Mouse (Mus musculus): Measurements from ENCODE around the gene Pdcd5.

Gene Pdcd5

DNA sequence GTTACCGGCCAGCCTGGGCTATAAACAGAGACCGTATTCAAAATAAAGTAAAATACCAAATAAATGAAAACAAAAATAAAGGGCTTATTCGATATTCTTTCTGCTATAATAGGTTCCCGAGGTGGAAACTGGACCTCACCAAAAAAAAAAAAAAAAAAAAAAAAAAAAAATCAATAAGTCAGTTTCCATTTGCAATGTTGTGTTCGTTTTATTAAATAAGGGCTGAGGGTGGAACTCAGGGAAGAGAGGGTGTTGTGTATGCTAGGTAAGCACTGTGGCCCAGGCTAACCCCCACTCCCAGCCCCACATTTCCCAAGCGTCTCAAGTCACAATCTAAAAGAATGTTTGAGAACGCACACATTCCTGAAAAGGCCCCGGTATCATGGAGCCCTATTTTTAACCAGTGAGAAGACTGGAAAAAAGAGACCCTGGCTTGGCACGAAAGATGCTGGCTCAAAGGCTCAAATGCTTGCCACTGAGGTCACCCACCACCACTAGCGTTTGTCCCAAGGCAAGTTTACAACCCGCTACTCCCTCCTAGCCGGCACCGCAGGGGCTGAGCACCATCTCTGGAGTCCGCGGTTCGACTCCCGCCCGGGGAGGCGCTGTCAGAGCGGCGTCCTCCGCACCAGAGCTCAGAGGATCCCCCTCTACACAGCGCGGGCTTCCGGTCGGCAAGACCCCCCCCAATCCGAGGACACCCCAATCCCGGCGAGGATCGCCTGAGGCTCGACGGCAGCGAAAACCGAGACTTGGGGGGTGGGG is 822 bp downstream of the Pdcd5 start:
- DNase-seq: peak; percentile 10 to 21

DNA sequence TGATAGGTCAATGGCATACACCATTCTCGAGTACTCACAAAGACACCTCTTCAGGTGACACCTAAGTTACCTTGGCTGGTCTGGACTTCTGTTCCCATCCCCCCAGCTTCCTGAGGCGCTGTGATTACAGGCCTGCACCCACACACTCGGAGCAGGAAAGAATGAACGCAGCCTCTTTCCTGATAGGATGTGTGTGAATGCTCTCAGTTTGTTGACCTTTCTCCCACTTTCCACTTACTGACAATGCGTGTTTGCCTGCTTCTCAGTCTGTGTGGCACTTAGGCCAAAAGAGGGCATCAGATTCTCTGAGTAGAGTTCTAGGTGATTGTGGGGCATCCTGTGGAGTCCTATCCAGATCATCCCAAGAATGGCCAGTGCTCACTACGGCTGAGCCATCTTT is 7.2 kb downstream of the Pdcd5 start:
- no peak for DNase-seq

DNA sequence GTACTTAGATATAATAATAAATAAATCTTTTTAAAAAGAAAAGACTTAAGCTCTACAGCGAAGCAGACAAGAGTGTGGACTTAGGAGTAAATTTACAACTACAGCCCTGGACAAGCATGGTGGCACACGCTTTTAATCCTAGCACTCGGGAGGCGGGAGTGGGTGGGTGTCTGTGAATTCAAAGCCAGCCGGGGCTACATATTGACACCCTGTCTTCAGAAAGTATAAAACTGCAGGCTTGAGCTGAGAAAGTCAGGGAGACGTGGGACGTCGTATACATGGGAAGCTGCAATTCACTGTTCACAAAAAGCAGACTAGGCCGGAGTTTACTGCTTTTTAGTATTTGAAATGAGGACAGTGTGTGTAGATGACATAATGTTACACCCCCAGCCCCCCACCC is 10.4 kb downstream of the Pdcd5 start:
- no peak for DNase-seq

DNA sequence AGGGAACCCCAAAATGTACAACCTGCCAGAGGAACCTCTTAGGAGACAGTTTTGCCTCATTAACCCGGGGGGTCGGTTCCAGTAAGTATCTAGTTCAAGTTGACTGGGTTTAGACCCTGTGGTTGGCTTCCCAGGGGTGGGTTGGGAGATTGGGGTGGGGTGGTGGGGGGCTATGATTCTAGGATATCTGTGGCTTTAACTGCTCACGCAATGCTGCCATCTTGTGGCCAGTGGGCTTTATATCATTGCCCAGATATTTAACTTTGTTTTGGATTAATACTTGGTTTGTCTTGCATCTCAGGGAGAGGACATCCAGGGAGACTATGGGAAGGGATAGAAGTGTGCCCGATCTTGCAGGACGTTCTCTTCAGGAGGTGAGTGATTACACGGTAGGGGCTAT is 11.1 kb downstream of the Pdcd5 start:
- DNase-seq: peak; percentile 19 to 31

DNA sequence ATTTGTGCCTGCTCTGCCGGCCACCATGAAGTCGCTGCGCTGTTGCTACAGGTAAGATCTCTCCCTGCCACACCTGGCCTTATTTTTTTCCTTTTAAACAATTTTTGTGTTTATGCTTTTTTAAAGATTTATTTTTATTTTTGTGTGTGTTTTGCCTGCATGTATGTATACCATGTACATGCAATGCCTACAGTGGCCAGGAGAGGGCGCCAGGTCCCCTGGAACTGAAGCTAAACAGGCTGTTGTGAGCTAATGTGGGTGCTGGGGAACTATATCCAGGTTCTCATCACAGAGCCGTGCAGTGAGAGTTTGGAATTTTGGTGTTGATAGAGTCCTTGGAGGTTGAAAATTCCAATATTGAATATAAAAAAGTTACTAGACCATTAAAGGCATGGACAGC is 18.8 kb downstream of the Pdcd5 start:
- DNase-seq: peak; percentile 22 to 24

DNA sequence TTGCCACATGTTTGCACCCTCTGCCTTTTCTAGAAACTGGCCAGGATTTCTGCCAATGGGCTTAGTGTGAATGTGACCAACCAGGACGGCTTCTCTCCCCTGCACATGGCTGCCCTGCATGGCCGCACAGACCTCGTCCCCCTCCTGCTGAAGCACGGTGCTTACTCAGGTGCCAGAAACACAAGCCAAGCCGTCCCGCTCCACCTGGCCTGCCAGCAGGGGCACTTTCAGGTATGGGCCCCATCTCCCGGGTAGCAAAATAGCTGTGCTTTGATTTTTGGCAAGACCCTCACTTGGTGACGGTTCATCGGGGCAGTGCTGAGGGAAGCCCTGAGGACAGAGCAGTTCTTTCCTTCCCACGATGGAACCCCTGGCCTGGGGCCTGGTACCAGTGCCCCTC is 19.9 kb downstream of the Pdcd5 start:
- peak; percentile 42 to 44 for DNase-seq

DNA sequence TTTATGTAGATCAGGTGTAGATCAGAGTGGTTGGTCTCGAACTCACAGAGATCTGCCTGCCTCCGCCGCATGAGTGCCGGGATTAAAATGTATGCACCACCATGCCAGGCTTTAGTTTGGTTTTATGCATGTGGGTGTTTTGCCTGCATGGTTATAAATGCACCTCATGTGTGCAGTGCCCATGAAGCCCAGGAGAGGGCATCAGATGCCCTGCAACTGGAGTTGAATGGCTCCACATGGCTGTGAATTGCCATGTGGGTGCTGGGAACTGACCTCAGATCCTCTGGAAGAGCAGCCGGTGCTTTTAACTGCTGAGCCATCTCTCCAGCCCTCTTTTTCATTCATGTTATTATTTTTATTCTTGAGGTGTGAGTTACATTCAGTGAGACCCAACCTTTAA is 21.3 kb downstream of the Pdcd5 start:
- DNase-seq: no peak

DNA sequence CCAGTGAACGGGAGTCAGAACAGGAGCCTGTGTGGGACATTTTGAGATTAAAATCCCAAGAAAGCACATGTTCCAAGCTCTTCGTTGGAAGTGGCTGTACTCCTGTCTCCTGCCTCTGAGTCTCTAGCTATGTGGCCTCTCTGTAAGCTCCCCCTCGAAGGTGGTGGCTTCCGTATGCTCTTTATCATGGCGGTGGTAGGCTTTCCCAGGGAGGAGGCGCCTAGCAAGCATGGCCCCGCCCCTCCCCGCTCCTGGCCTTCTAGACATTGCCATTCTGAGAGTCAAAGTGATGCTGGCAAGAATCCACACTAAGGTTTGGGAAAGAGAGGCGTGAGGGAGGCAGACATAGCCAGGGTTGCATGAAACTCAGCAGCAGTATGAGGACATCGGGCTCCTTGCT is 24.7 kb downstream of the Pdcd5 start:
- DNase-seq: no peak

DNA sequence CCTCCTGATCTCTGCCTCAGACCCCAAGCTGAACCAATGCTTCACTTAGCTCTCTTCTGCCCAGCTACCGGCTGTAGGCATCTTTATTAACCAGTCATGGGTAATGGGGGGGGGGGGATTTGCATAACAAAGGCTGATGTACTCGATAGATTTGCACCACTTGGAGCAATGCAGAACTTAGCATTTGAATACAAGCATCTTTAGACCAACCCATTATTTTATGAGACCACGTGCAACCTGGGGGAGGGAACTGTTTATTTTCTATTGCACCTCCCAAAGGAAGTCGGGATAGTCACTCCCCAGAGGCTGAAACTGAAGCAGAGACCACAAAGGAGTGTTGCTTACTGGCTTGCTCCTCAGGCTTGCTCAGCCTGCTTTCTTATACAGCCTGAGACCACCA is 29.8 kb downstream of the Pdcd5 start:
- no peak for DNase-seq

DNA sequence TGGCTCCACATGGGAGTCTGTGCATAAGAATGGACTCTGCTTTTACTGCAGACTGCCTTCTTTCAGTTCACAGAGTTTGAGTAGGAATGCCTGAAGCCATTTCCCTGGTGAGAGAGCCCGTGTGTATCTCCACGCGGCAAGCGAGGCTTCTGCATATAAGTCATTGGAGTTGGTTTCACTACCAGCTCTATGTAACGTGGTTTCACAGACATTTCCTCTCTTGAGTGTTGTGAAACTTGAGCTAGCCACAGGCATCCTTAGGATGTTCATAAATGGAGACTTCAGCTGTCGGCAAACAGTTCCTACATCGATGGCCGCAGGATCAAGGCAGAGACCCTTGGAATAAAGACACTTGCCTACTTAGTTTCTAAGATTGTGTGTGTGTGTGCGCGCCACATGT is 38.1 kb downstream of the Pdcd5 start:
- DNase-seq: no peak

DNA sequence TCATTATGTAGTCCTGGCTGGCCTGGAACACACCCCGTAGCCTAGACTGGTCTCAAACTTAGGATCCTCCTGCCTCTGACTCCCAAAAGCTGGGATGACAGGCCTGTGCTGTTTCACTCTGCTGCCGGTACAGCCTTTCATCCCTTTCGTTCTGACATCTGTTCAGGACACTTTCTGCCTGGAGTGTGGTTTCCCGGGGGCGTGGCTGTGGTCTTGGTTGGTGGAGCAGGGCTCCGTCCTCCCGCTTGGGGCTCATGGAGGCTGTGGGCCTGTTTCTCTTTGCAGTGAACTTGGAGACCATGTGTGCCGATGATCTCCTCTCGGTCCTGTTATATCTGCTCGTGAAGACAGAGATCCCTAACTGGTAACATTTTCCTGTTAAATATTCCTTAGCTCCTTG is 40.5 kb downstream of the Pdcd5 start:
- DNase-seq: no peak

DNA sequence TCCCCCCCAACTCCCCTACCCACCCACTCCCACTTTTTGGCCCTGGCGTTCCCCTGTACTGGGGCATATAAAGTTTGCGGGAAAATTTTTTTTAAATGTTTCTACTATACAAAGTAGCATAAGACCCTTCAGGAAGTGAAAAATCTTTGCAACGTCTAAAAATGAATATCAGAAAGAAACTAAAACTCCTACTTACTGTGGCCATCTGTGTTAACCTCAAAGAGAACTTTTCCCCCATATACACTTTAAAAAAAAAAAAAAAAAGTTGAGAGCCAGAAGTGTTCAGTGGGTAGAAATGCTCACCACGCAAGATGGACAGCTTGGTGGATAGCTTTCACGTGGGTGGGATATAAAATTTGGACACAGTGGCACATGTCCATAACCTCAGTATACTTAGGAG is 44.6 kb downstream of the Pdcd5 start:
- DNase-seq: no peak

DNA sequence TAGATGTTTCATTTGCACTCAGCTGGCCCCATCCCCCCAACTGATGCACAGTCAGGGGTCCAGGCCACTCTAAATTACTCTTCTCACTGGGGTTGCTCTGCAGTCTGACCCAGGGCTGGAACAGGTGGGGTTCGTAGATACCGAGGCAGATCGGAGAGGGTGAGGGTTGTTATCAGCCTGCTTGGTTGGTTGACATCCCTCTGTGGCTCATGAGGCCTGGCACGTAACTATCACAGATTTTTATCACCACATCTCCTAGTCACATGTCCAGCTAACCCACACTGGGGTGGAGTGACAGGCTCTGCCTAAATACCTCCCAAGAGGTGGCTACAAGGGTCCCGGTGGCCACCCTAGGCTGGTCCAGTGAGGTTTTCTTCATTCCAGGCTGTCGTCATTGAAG is 46.2 kb downstream of the Pdcd5 start:
- no peak for DNase-seq

DNA sequence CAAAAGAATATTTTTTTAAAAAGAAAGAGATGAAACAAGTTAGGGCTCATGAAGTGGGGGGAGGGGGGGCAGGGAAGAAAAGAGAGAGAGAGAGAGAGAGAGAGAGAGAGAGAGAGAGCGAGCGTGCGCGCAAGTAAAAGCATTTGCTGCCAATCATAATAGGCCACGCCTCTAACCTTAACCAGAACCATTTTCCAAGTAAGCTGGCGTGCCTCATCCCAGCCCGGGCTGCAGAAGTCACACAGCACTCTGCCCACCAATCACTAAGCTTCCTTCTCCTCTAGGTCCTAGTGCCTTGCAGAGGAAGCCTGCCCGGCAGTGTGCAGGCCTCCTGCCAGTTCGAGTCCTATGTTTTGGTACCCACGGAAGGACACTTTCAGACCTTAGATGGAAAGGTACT is 47.3 kb downstream of the Pdcd5 start:
- DNase-seq: no peak

DNA sequence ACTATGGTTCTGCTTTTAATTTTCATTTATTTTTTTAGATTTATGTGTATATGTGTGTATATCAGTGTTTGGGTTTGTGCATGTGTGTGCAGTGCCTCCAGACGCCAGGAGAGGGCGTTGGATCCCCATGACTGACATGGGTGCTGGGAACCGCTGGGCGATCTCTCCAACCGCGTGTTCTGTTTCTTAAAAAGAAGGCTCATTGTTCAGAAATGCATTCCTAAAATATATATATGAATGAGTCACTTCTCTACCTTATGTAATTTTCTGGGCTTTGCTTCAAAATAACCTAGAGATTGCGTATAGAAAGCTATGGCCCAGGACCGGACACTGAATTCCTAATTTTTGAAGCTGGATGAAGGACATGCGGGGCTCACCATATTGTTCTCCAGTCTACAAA is 47.8 kb downstream of the Pdcd5 start:
- no peak for DNase-seq

DNA sequence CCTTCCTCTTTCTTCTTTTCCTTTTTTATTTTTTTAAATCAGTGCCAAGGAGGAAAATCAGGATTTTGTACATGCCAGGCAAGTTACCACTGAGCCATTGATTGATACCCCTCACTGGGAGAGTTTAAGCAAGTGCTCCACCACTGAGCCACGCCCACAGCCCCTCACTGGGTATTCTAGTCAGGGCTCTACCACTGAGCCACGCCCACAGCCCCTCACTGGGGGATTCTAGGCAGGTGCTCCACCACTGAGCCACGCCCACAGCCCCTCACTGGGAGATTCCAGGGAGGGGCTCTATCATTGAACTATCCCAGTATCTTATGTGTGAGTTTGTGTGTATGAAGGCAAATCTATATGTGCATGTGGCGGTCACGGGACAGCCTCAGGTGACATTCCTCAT is 53.0 kb downstream of the Pdcd5 start:
- DNase-seq: no peak

All from cerebellum, postnatal 36 days (tissue).